13 mouse cellular contexts compared by ENCODE assay signal in the genomic region with DNA sequence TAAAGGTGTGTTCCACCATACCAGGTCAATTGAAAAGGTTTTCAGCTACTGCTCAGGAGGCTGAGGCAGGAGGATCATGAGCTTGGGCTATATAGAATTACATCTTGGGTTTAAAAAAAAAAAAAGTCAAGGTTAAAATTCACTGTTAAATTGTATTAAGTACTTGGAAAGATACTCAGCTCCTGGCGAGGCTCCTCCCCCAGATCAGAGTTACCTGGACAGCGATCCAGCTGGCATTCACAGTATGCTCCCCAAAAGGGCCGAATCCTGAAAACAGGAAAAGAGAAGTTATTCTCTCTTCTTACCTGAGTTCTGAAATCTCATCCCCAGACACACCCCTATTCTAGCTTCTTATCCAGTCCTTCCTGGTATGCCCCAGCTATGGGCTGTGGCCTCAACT. TPM values are rescaled to one million over a fixed set of nuclear protein-coding genes. Genes with fewer than 3 reads are reported as not detected.
DNase-seq lines count a peak whose midpoint lies in the region; ATAC-seq and TF ChIP-seq lines count a peak whose summit lies in the region.
"Had no signal": no experiment of that assay in that cellular context is flagged by ENCODE, and none has a peak within 500 bp of the region (broad histone marks: within the 10 kb centered on the region; RNA-seq: fewer than 3 reads in every experiment).

No protein-coding gene starts in this region.

- H3K36me3 ChIP-seq in intestine, embryonic 16.5 days (ENCODE audit: control insufficient read depth, insufficient read depth, low read length), result peaks cover 6% of the 10 kb centered on the region
- H3K36me3 ChIP-seq in intestine, embryonic 15.5 days, result peaks cover 5% of the 10 kb centered on the region; the same call in 1 of the 2 replicates
- peaks cover 48% of the 10 kb centered on the region for H3K36me3 ChIP-seq in embryonic facial prominence, embryonic 10.5 days (replicated peaks)
- H3K36me3 ChIP-seq in forebrain, embryonic 16.5 days (ENCODE audit: control insufficient read depth, insufficient read depth), result no peaks in the 10 kb centered on the region
- H3K36me3 ChIP-seq in midbrain, embryonic 11.5 days (ENCODE audit: control insufficient read depth, insufficient read depth, low read length), result 0 out of 2 replicates have a peak, but pooled peaks cover 2% of the 10 kb centered on the region

- H3K4me3 ChIP-seq in intestine, embryonic 16.5 days (ENCODE audit: low read length), result no peak overlapping the region
- no peak overlapping the region for H3K4me3 ChIP-seq in intestine, embryonic 15.5 days (replicated peaks)
- H3K4me3 ChIP-seq in embryonic facial prominence, embryonic 10.5 days, result peak overlapping the region; percentile 80; the same call in 1 of the 2 replicates
- no peak overlapping the region for H3K4me3 ChIP-seq in forebrain, embryonic 16.5 days (replicated peaks; ENCODE audit: low read length)
- H3K4me3 ChIP-seq in midbrain, embryonic 11.5 days (ENCODE audit: low read depth, low read length), result peak overlapping the region; percentile 79; the same call in 1 of the 2 replicates
- no peak overlapping the region for H3K4me3 ChIP-seq in cerebellum, adult 2 months (replicated peaks; ENCODE audit: insufficient read depth, low read depth, low read length)
- H3K4me3 ChIP-seq: limb, embryonic 12.5 days had no signal

- H3K27me3 ChIP-seq in intestine, embryonic 16.5 days (replicated peaks; ENCODE audit: control insufficient read depth, insufficient read depth, low read length), result no peaks in the 10 kb centered on the region
- H3K27me3 ChIP-seq in intestine, embryonic 15.5 days (replicated peaks), result no peaks in the 10 kb centered on the region
- no peaks in the 10 kb centered on the region for H3K27me3 ChIP-seq in embryonic facial prominence, embryonic 10.5 days (replicated peaks; ENCODE audit: low read depth, poor library complexity, severe bottlenecking)
- no peaks in the 10 kb centered on the region for H3K27me3 ChIP-seq in forebrain, embryonic 16.5 days (replicated peaks; ENCODE audit: control insufficient read depth, insufficient read depth, low read length)
- H3K27me3 ChIP-seq in midbrain, embryonic 11.5 days (ENCODE audit: control insufficient read depth, insufficient read depth, low read length), result no peaks in the 10 kb centered on the region
- H3K27me3 ChIP-seq in cerebellum, adult 2 months (ENCODE audit: control insufficient read depth, insufficient read depth, low read length), result no peaks in the 10 kb centered on the region
- H3K27me3 ChIP-seq: limb, embryonic 12.5 days had no signal

- no peaks in the 10 kb centered on the region for H3K9me3 ChIP-seq in intestine, embryonic 16.5 days (ENCODE audit: control insufficient read depth, low read length)
- no peaks in the 10 kb centered on the region for H3K9me3 ChIP-seq in intestine, embryonic 15.5 days
- H3K9me3 ChIP-seq in embryonic facial prominence, embryonic 10.5 days, result no peaks in the 10 kb centered on the region
- H3K9me3 ChIP-seq in forebrain, embryonic 16.5 days (ENCODE audit: control insufficient read depth, low read length), result no peaks in the 10 kb centered on the region
- no peaks in the 10 kb centered on the region for H3K9me3 ChIP-seq in midbrain, embryonic 11.5 days (ENCODE audit: control insufficient read depth, low read length)
- H3K9me3 ChIP-seq: limb, embryonic 12.5 days had no signal

- H3K9ac ChIP-seq in intestine, embryonic 16.5 days (ENCODE audit: low read depth, low read length), result peak overlapping the region; percentile 48; the same call in 1 of the 2 replicates
- H3K9ac ChIP-seq in intestine, embryonic 15.5 days, result no peak overlapping the region
- H3K9ac ChIP-seq in forebrain, embryonic 16.5 days (replicated peaks; ENCODE audit: low read depth, low read length), result no peak overlapping the region
- peak overlapping the region; percentile 82; the same call in 1 of the 2 replicates for H3K9ac ChIP-seq in midbrain, embryonic 11.5 days (ENCODE audit: low read length)
- H3K9ac ChIP-seq: limb, embryonic 12.5 days had no signal

- peaks cover 31% of the 10 kb centered on the region for H3K4me1 ChIP-seq in intestine, embryonic 16.5 days (ENCODE audit: control insufficient read depth, insufficient read depth, low read length)
- H3K4me1 ChIP-seq in intestine, embryonic 15.5 days (replicated peaks), result peaks cover 22% of the 10 kb centered on the region
- H3K4me1 ChIP-seq in embryonic facial prominence, embryonic 10.5 days, result peaks cover 72% of the 10 kb centered on the region
- H3K4me1 ChIP-seq in forebrain, embryonic 16.5 days (replicated peaks; ENCODE audit: control insufficient read depth, insufficient read depth, low read length), result peaks cover 33% of the 10 kb centered on the region
- H3K4me1 ChIP-seq in midbrain, embryonic 11.5 days (ENCODE audit: control insufficient read depth, insufficient read depth, low read length), result peaks cover 48% of the 10 kb centered on the region
- no peaks in the 10 kb centered on the region for H3K4me1 ChIP-seq in cerebellum, adult 2 months (ENCODE audit: control insufficient read depth, insufficient read depth, low read length)

- TF ChIP-seq POLR2A in cerebellum, adult 2 months (IDR thresholded peaks at IDR 0.05; ENCODE audit: borderline replicate concordance, insufficient read depth, low read length), result no peak

- peak overlapping the region; percentile 49; the same call in 1 of the 2 replicates for H3K27ac ChIP-seq in intestine, embryonic 16.5 days (ENCODE audit: low read length)
- no peak overlapping the region for H3K27ac ChIP-seq in intestine, embryonic 15.5 days
- peak overlapping the region; percentile 81; the same call in 1 of the 2 replicates for H3K27ac ChIP-seq in embryonic facial prominence, embryonic 10.5 days (replicated peaks)
- H3K27ac ChIP-seq in forebrain, embryonic 16.5 days (ENCODE audit: low read length), result peak overlapping the region; percentile 75; the same call in 1 of the 2 replicates
- H3K27ac ChIP-seq in midbrain, embryonic 11.5 days (ENCODE audit: low read depth, low read length), result peak overlapping the region; percentile 96
- no peak overlapping the region for H3K27ac ChIP-seq in cerebellum, adult 2 months (ENCODE audit: insufficient read depth, low read length)

- peak overlapping the region; percentile 95 for H3K4me2 ChIP-seq in intestine, embryonic 16.5 days (ENCODE audit: low read depth, low read length)
- no peak overlapping the region for H3K4me2 ChIP-seq in intestine, embryonic 15.5 days (replicated peaks)
- H3K4me2 ChIP-seq in forebrain, embryonic 16.5 days (ENCODE audit: low read length), result no peak overlapping the region
- peak overlapping the region; percentile 91 for H3K4me2 ChIP-seq in midbrain, embryonic 11.5 days

- no peak for TF ChIP-seq CTCF in cerebellum, adult 2 months (IDR thresholded peaks at IDR 0.05; ENCODE audit: borderline replicate concordance, insufficient read depth, low read depth, low read length)

- ATAC-seq in intestine, embryonic 16.5 days, result no peak
- ATAC-seq in intestine, embryonic 15.5 days, result no peak
- no peak for ATAC-seq in forebrain, embryonic 16.5 days
- no peak for ATAC-seq in midbrain, embryonic 11.5 days (ENCODE audit: low FRiP score)
- ATAC-seq in cerebellum, adult (ENCODE audit: insufficient number of reproducible peaks, low FRiP score, low TSS enrichment), result no peak

- WGBS in intestine, embryonic 16.5 days, result 88% methylated on average over 3 of the region's 3 CpGs
- 88% methylated on average over 3 of the region's 3 CpGs for WGBS in intestine, embryonic 15.5 days
- 93% methylated on average over 3 of the region's 3 CpGs for WGBS in embryonic facial prominence, embryonic 10.5 days
- WGBS in forebrain, embryonic 16.5 days, result 94% methylated on average over 3 of the region's 3 CpGs
- WGBS in midbrain, embryonic 11.5 days, result 96% methylated on average over 3 of the region's 3 CpGs
- 93% methylated on average over 3 of the region's 3 CpGs for WGBS in cerebellum, adult 2 months

- DNase-seq in embryonic facial prominence, embryonic 10.5 days (ENCODE audit: low spot score), result no peak
- DNase-seq in midbrain, embryonic 11.5 days (ENCODE audit: low spot score, missing footprints), result no peak
- DNase-seq in gastrocnemius, adult 18-20 months (ENCODE audit: low spot score), result no peak
- no peak for DNase-seq in cerebellum, adult 2 months
- DNase-seq: heart, adult 18-20 months; lung, postnatal 10 days; thymus, adult 2 months had no signal

RNA-seq across cellular contexts. Expression of a gene that starts 3.0 kb away (rescaled TPM):
- polyA plus RNA-seq in intestine, embryonic 16.5 days (2015; fragmentation: Nextera tagmentation; extraction: Ambion mirVana), result 88.3 and 101 TPM in 2 replicates
- 58.0 and 74.2 TPM in 2 replicates for polyA plus RNA-seq in intestine, embryonic 15.5 days (2015; fragmentation: Nextera tagmentation; extraction: Ambion mirVana)
- 51.8 and 52.7 TPM in 2 replicates for polyA plus RNA-seq in embryonic facial prominence, embryonic 10.5 days (2016; fragmentation: Nextera tagmentation; extraction: Ambion mirVana)
- 60.3 and 65.7 TPM in 2 replicates for polyA plus RNA-seq in forebrain, embryonic 16.5 days (2015; fragmentation: Nextera tagmentation; extraction: Ambion mirVana)
- 103 and 108 TPM in 2 replicates for polyA plus RNA-seq in midbrain, embryonic 11.5 days (2014; fragmentation: Nextera tagmentation; extraction: Ambion mirVana)
- total RNA-seq in gastrocnemius, adult 18-20 months (2021), result 10 to 100 TPM; 11.9 to 13.7 TPM
- polyA plus RNA-seq in cerebellum, adult 2 months (2012; rRNA removed), result 28.3 and 32.5 TPM in 2 replicates

RNA-seq across cellular contexts. Expression of a gene that starts 15.8 kb away (rescaled TPM):
- 228 and 246 TPM in 2 replicates for polyA plus RNA-seq in intestine, embryonic 16.5 days (2015; fragmentation: Nextera tagmentation; extraction: Ambion mirVana)
- 286 and 323 TPM in 2 replicates for polyA plus RNA-seq in intestine, embryonic 15.5 days (2015; fragmentation: Nextera tagmentation; extraction: Ambion mirVana)
- 347 and 351 TPM in 2 replicates for polyA plus RNA-seq in embryonic facial prominence, embryonic 10.5 days (2016; fragmentation: Nextera tagmentation; extraction: Ambion mirVana)
- polyA plus RNA-seq in forebrain, embryonic 16.5 days (2015; fragmentation: Nextera tagmentation; extraction: Ambion mirVana), result 166 and 168 TPM in 2 replicates
- polyA plus RNA-seq in midbrain, embryonic 11.5 days (2014; fragmentation: Nextera tagmentation; extraction: Ambion mirVana), result 305 and 326 TPM in 2 replicates
- total RNA-seq in gastrocnemius, adult 18-20 months (2021), result 10 to 100 TPM; 65.4 to 70.3 TPM
- polyA plus RNA-seq in cerebellum, adult 2 months (2012; rRNA removed), result 113 and 117 TPM in 2 replicates

RNA-seq across cellular contexts. Expression of a gene that starts 25.0 kb away (rescaled TPM):
- 3.6 and 3.7 TPM in 2 replicates for polyA plus RNA-seq in intestine, embryonic 16.5 days (2015; fragmentation: Nextera tagmentation; extraction: Ambion mirVana)
- 2.3 and 2.9 TPM in 2 replicates for polyA plus RNA-seq in intestine, embryonic 15.5 days (2015; fragmentation: Nextera tagmentation; extraction: Ambion mirVana)
- 0.14 TPM in 1 of 2 replicates, not detected in the other for polyA plus RNA-seq in embryonic facial prominence, embryonic 10.5 days (2016; fragmentation: Nextera tagmentation; extraction: Ambion mirVana)
- polyA plus RNA-seq in forebrain, embryonic 16.5 days (2015; fragmentation: Nextera tagmentation; extraction: Ambion mirVana), result 0.20 TPM in 1 of 2 replicates, not detected in the other
- 0.10 and 0.11 TPM in 2 replicates for polyA plus RNA-seq in midbrain, embryonic 11.5 days (2014; fragmentation: Nextera tagmentation; extraction: Ambion mirVana)
- under 1 TPM; 0.16 to 0.21 TPM for total RNA-seq in gastrocnemius, adult 18-20 months (2021)
- 0.28 and 0.51 TPM in 2 replicates for polyA plus RNA-seq in cerebellum, adult 2 months (2012; rRNA removed)
- total RNA-seq: layer of hippocampus, postnatal 10 days had no signal

RNA-seq across cellular contexts. Expression of a gene that starts 41.3 kb away (rescaled TPM):
- polyA plus RNA-seq in intestine, embryonic 16.5 days (2015; fragmentation: Nextera tagmentation; extraction: Ambion mirVana), result 2.9 and 3.0 TPM in 2 replicates
- 2.4 and 2.5 TPM in 2 replicates for polyA plus RNA-seq in intestine, embryonic 15.5 days (2015; fragmentation: Nextera tagmentation; extraction: Ambion mirVana)
- polyA plus RNA-seq in embryonic facial prominence, embryonic 10.5 days (2016; fragmentation: Nextera tagmentation; extraction: Ambion mirVana), result 0.77 and 0.79 TPM in 2 replicates
- 0.61 and 1.1 TPM in 2 replicates for polyA plus RNA-seq in forebrain, embryonic 16.5 days (2015; fragmentation: Nextera tagmentation; extraction: Ambion mirVana)
- 1.2 and 1.3 TPM in 2 replicates for polyA plus RNA-seq in midbrain, embryonic 11.5 days (2014; fragmentation: Nextera tagmentation; extraction: Ambion mirVana)
- total RNA-seq in gastrocnemius, adult 18-20 months (2021), result under 1 TPM; 0.23 to 0.64 TPM
- 0.30 and 0.33 TPM in 2 replicates for polyA plus RNA-seq in cerebellum, adult 2 months (2012; rRNA removed)

RNA-seq across cellular contexts. Expression of a gene that starts 41.5 kb away (rescaled TPM):
- 37.3 and 52.2 TPM in 2 replicates for polyA plus RNA-seq in intestine, embryonic 16.5 days (2015; fragmentation: Nextera tagmentation; extraction: Ambion mirVana)
- polyA plus RNA-seq in intestine, embryonic 15.5 days (2015; fragmentation: Nextera tagmentation; extraction: Ambion mirVana), result 83.7 and 88.8 TPM in 2 replicates
- 58.7 and 61.7 TPM in 2 replicates for polyA plus RNA-seq in embryonic facial prominence, embryonic 10.5 days (2016; fragmentation: Nextera tagmentation; extraction: Ambion mirVana)
- polyA plus RNA-seq in forebrain, embryonic 16.5 days (2015; fragmentation: Nextera tagmentation; extraction: Ambion mirVana), result 54.6 and 57.7 TPM in 2 replicates
- 119 and 138 TPM in 2 replicates for polyA plus RNA-seq in midbrain, embryonic 11.5 days (2014; fragmentation: Nextera tagmentation; extraction: Ambion mirVana)
- 10 to 100 TPM; 41.6 to 68.4 TPM for total RNA-seq in gastrocnemius, adult 18-20 months (2021)
- 252 and 274 TPM in 2 replicates for polyA plus RNA-seq in cerebellum, adult 2 months (2012; rRNA removed)

Comparison
In these comparisons a context has a peak if more than half of its experiments do, and no peak if none do; other contexts are left out.
1. H3K27ac ChIP-seq: peak in intestine, embryonic 16.5 days (single experiment), embryonic facial prominence, embryonic 10.5 days (single experiment), forebrain, embryonic 16.5 days (single experiment) and midbrain, embryonic 11.5 days (single experiment); none in intestine, embryonic 15.5 days (single experiment) and cerebellum, adult 2 months (single experiment).
2. H3K4me2 ChIP-seq: peak in intestine, embryonic 16.5 days (single experiment) and midbrain, embryonic 11.5 days (single experiment); none in intestine, embryonic 15.5 days (single experiment) and forebrain, embryonic 16.5 days (single experiment).
3. H3K9ac ChIP-seq: peak in intestine, embryonic 16.5 days (single experiment) and midbrain, embryonic 11.5 days (single experiment); none in intestine, embryonic 15.5 days (single experiment) and forebrain, embryonic 16.5 days (single experiment).
4. H3K4me3 ChIP-seq: peak in embryonic facial prominence, embryonic 10.5 days (single experiment) and midbrain, embryonic 11.5 days (single experiment); none in intestine, embryonic 16.5 days (single experiment), intestine, embryonic 15.5 days (single experiment), forebrain, embryonic 16.5 days (single experiment) and cerebellum, adult 2 months (single experiment).